ENCODE assay signal across 16 mouse cellular contexts in genomic region chr6:97443522-97443921, GRCm38 (mm10).
DNase-seq lines count a peak whose midpoint lies in the region; ATAC-seq and TF ChIP-seq lines count a peak whose summit lies in the region.
"Had no signal": no experiment of that assay in that cellular context is flagged by ENCODE, and none has a peak within 500 bp of the region (broad histone marks: within the 10 kb centered on the region; RNA-seq: fewer than 3 reads in every experiment).

No protein-coding gene starts in this region.

- H3K4me1 ChIP-seq in heart, postnatal 0 days (ENCODE audit: control insufficient read depth, insufficient read depth): peaks cover 3% of the 10 kb centered on the region; the same call in 1 of the 2 replicates
- peaks cover 21% of the 10 kb centered on the region for H3K4me1 ChIP-seq in heart, embryonic 10.5 days
- H3K4me1 ChIP-seq in limb, embryonic 13.5 days: peaks cover 27% of the 10 kb centered on the region
- peaks cover 23% of the 10 kb centered on the region for H3K4me1 ChIP-seq in limb, embryonic 10.5 days

- peak; percentile 41; the same call in 1 of the 2 replicates for ATAC-seq in heart, postnatal 0 days (ENCODE audit: insufficient read depth, low read depth)
- ATAC-seq in limb, embryonic 13.5 days (ENCODE audit: low FRiP score, low read depth): 0 out of 2 replicates have a peak, but pooled peaks have one; percentile 54
- ATAC-seq: forebrain, embryonic 15.5 days; intestine, postnatal 0 days had no signal

- WGBS in heart, postnatal 0 days: 52% methylated on average over 4 of the region's 4 CpGs
- 79% methylated on average over 4 of the region's 4 CpGs for WGBS in heart, embryonic 10.5 days
- WGBS in limb, embryonic 13.5 days: 27% methylated on average over 4 of the region's 4 CpGs
- 71% methylated on average over 4 of the region's 4 CpGs for WGBS in limb, embryonic 10.5 days

- H3K27me3 ChIP-seq in heart, postnatal 0 days (ENCODE audit: control insufficient read depth, insufficient read depth, low read length): no peaks in the 10 kb centered on the region
- no peaks in the 10 kb centered on the region for H3K27me3 ChIP-seq in heart, embryonic 10.5 days (ENCODE audit: insufficient read depth, poor library complexity, severe bottlenecking)
- H3K27me3 ChIP-seq in limb, embryonic 13.5 days: no peaks in the 10 kb centered on the region
- H3K27me3 ChIP-seq in limb, embryonic 10.5 days (ENCODE audit: low read depth, poor library complexity, severe bottlenecking): no peaks in the 10 kb centered on the region
- H3K27me3 ChIP-seq: forebrain, embryonic 15.5 days; hindbrain, embryonic 13.5 days; limb, embryonic 15.5 days; lung, embryonic 15.5 days; megakaryocyte, embryonic 14.5 days had no signal

- H3K36me3 ChIP-seq in heart, postnatal 0 days (replicated peaks; ENCODE audit: control insufficient read depth, insufficient read depth, low read length): no peaks in the 10 kb centered on the region
- H3K36me3 ChIP-seq in heart, embryonic 10.5 days: no peaks in the 10 kb centered on the region
- H3K36me3 ChIP-seq in limb, embryonic 13.5 days: no peaks in the 10 kb centered on the region
- no peaks in the 10 kb centered on the region for H3K36me3 ChIP-seq in limb, embryonic 10.5 days
- H3K36me3 ChIP-seq: forebrain, embryonic 15.5 days; hindbrain, embryonic 13.5 days; limb, embryonic 15.5 days; lung, embryonic 15.5 days had no signal

- no peak overlapping the region for H3K27ac ChIP-seq in heart, postnatal 0 days (ENCODE audit: low read depth)
- H3K27ac ChIP-seq in heart, embryonic 10.5 days: no peak overlapping the region
- no peak overlapping the region for H3K27ac ChIP-seq in limb, embryonic 13.5 days
- H3K27ac ChIP-seq in limb, embryonic 10.5 days: no peak overlapping the region
- H3K27ac ChIP-seq: forebrain, embryonic 15.5 days; hindbrain, embryonic 13.5 days; limb, embryonic 15.5 days; lung, embryonic 15.5 days had no signal

- H3K9ac ChIP-seq in heart, postnatal 0 days (replicated peaks; ENCODE audit: low read depth, low read length): no peak overlapping the region
- no peak overlapping the region for H3K9ac ChIP-seq in limb, embryonic 13.5 days
- H3K9ac ChIP-seq: forebrain, embryonic 15.5 days; hindbrain, embryonic 13.5 days; limb, embryonic 15.5 days; lung, embryonic 15.5 days had no signal

- DNase-seq in adrenal gland, postnatal 14 days: peak; percentile 32
- no peak for DNase-seq in adrenal gland, adult 8-10 months
- no peak for DNase-seq in heart, postnatal 0 days (ENCODE audit: low spot score)
- no peak for DNase-seq in heart, embryonic 10.5 days (ENCODE audit: low spot score)
- no peak for DNase-seq in limb, embryonic 10.5 days (ENCODE audit: low spot score)
- DNase-seq in gastrocnemius, postnatal 25 days: peak; percentile 39
- DNase-seq in c-Kit-positive CD71-positive TER-119-positive erythroid progenitor cells, embryonic 14.5 days (ENCODE audit: low spot score): no peak
- DNase-seq: adrenal gland, postnatal 25 days; thymus, postnatal 4 days had no signal

- TF ChIP-seq CTCF in heart, postnatal 0 days (IDR thresholded peaks at IDR 0.05; ENCODE audit: low read depth): no peak

- no peak overlapping the region for H3K4me2 ChIP-seq in heart, postnatal 0 days (ENCODE audit: low read depth, low read length)
- H3K4me2 ChIP-seq in limb, embryonic 13.5 days (replicated peaks): no peak overlapping the region
- H3K4me2 ChIP-seq: forebrain, embryonic 15.5 days; hindbrain, embryonic 13.5 days; limb, embryonic 15.5 days; lung, embryonic 15.5 days had no signal

- no peak for TF ChIP-seq EP300 in heart, postnatal 0 days (IDR thresholded peaks at IDR 0.05; ENCODE audit: low read depth)

- H3K9me3 ChIP-seq in heart, postnatal 0 days (replicated peaks; ENCODE audit: control insufficient read depth, low read length): no peaks in the 10 kb centered on the region
- no peaks in the 10 kb centered on the region for H3K9me3 ChIP-seq in heart, embryonic 10.5 days
- no peaks in the 10 kb centered on the region for H3K9me3 ChIP-seq in limb, embryonic 13.5 days
- H3K9me3 ChIP-seq in limb, embryonic 10.5 days (replicated peaks): no peaks in the 10 kb centered on the region
- H3K9me3 ChIP-seq: forebrain, embryonic 15.5 days; hindbrain, embryonic 13.5 days; limb, embryonic 15.5 days; lung, embryonic 15.5 days; megakaryocyte, embryonic 14.5 days had no signal

- no peak overlapping the region for H3K4me3 ChIP-seq in heart, postnatal 0 days (ENCODE audit: low read depth, low read length)
- no peak overlapping the region for H3K4me3 ChIP-seq in heart, embryonic 10.5 days
- no peak overlapping the region for H3K4me3 ChIP-seq in limb, embryonic 13.5 days
- no peak overlapping the region for H3K4me3 ChIP-seq in limb, embryonic 10.5 days
- H3K4me3 ChIP-seq: forebrain, embryonic 15.5 days; hindbrain, embryonic 13.5 days; limb, embryonic 15.5 days; lung, embryonic 15.5 days; megakaryocyte, embryonic 14.5 days had no signal

Comparison
In these comparisons a context has a peak if more than half of its experiments do, and no peak if none do; other contexts are left out.
1. DNase-seq: peak in adrenal gland, postnatal 14 days (single experiment) and gastrocnemius, postnatal 25 days (single experiment); none in adrenal gland, adult 8-10 months (single experiment), heart, postnatal 0 days (single experiment), heart, embryonic 10.5 days (single experiment), limb, embryonic 10.5 days (single experiment) and c-Kit-positive CD71-positive TER-119-positive erythroid progenitor cells, embryonic 14.5 days (single experiment).